Mouse (Mus musculus) right cerebral cortex, postnatal 25 days (tissue): ENCODE data around the gene 1700001P01Rik.

ENCODE experiments used
- DNase-seq: peaks from one replicate; pipeline ENCODE4 v3.0.0; 2022

Gene 1700001P01Rik

DNA sequence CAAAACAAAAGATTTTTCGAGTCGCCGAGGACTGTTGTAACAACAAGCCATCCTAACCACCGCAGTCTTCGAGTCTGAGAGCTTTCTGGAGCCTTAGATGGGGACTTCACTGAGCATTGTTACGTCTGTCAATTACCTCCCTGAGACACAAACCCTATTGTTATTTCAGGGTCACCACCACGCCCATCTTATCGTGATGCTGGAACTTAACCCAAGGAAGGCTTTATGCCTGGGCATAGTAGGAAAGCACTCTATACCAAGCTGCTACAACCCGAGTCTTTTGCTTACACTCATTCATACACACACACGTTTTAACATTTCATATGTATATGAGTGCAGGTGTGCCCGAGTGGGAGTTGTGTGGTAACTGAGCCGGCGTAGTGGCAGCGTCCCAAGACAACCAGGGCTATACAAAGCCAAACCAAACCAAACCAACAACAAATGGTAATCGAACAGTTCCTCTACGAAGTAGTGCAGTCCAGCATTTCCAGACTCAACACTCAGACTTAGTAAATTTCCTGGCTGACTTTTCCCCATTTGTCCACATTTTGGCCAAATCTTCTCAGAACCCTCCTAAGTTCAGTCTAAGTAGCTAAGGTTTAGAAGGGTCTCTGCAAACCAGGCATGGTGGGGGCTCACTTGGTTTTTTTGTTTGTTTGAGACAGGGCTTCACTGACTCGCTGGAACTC, at the start of gene 1700001P01Rik:
Gene 1700001P01Rik (minus strand): TSS at position 111 of the 689 bp plus-strand sequence.
- DNase-seq = no peak

DNA sequence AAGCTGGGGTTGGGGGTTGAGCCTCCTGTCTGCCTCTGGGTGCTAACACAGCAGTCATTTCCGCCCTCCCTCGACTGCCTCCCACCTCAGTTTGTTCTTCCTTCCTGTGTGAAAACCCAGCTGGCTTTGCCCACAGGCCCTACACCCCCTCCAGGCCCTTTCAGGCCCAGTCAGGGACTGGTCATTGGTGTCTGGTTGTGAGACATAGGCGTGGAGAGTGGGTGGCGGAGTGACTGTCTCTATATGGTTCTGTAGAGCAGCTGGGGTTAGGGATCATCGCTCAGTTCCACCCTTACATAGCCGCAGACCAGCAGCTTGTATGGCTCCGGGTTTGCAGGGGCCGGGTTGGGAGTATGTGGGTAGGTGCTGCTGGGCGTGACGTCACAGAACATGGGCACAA, 49.6 kb upstream of the 1700001P01Rik start:
- no peak for DNase-seq

DNA sequence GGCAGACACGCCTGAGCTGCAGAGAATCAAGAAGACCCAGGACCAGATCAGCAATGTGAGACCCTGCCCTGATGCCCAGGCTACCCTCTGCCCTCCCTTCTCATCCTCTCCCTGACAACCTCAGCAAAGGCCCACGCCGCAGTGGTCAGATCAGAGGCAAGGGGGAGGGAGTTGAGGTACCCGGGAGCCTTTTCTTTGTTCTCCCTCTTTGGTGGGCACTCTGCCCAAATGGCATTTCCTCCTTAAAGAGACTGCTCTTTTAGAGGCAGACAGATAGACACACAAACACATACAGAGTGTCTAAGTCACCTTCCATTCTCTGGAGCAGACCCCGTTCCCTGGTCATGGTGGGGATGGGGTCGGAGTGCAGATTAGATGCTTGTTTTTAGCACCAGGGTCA, 49.2 kb upstream of the 1700001P01Rik start:
- DNase-seq = no peak

DNA sequence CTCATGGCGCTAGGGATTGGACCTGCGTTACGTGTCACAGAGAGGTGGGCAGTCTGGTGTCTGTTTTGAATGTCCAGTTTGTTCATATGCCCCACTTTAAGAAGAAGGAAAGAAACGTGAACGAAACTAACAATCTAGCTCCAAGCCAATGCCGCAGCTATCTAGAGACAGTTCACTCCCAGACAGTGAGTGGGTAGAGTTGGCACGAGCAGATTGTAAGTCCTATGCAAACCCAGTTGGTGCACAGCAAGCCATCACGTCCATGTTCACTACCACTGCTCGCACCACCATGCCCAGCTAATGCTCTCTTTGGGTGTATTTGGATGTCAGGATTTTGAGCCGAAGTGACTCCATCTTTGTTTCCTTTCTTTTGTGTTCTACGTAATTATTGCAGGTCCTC, 48.5 kb upstream of the 1700001P01Rik start:
- no peak for DNase-seq

DNA sequence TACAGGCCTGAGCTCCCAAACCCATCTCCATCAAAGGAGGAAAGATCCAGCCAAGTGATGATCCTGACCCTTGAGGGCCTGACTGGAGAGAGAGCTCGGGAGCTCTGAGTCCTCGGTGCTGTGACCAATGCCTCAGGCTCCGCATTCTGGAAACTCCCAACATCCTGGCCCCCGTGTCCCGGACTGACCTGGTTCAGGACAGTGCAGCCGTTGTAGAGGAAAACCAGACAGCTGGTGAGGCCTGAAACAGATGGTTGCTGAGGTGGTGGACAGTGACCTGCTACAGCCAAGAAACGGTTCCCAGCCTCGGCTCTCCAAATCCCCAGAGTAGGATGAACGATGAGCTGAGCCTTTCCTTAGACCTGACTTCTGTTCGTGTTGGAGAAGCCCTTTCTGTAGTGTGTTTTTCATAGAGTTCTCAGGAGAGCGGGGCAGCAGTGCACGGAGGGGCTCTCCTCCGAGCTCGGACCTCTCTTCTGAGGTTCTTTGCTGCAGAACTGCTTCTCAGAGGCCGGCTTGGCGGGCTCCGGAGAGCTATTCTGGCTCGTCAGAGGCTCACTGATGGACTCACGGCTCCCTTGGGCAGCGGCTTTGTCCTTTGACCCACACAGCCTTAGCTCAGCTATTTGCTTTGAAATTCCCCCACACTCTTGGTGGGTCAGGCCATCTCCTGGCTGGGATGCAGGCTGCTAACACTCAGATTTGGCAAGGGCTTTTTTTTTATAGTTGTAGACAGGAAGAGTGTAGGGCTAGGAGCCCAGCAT, 47.3 kb upstream of the 1700001P01Rik start:
- DNase-seq = no peak

DNA sequence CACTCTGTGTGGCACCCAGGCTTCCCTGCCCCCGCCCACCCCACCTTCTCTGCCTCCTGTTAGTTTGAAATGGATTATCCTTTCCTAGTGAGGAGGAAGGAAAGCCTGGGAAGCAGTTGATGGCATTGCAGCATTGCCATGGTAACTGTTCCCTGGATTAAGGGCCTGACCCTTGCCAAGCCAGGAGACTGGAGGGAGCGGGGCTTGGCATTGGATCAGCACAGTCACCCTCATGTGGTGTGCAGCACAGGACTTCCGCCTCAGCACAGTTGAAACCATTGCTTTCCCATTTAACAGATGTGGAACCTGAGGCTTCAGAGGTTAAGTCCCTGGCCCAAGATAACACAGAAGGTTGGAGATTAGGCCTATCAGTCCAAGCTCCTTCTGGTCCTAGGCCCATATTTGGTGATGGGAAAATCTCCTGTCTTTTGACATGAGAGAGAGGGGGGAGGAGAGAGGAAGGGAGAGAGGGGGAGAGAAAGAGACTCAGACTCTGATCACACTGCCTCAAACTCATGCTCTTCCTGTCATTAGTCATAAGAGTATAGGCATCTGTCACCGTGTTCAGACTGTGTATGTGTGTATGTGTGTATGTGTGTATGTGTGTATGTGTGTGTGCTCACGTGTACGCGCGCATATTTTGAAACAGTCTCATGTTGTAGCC, 45.8 kb upstream of the 1700001P01Rik start:
- DNase-seq = no peak

DNA sequence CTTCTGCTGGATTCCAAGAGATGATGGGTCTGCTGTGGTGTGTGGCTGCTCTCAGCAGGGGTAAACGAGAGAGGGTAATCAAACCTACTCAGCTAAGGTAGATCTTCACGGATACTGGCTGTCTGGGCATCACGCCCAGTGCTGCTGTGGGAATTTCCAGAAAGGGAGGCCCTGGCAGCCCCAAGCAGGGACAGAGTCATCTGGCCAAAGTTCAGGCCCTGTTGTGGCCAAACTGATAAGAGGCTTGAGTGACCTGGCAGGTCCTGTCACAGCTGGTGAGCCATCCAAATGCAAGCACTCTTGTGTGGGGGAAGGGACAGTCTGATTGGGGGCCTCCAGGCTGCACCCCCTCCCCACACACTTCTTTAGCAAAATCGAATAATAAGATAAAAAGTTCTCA, 45.1 kb upstream of the 1700001P01Rik start:
- DNase-seq = no peak

DNA sequence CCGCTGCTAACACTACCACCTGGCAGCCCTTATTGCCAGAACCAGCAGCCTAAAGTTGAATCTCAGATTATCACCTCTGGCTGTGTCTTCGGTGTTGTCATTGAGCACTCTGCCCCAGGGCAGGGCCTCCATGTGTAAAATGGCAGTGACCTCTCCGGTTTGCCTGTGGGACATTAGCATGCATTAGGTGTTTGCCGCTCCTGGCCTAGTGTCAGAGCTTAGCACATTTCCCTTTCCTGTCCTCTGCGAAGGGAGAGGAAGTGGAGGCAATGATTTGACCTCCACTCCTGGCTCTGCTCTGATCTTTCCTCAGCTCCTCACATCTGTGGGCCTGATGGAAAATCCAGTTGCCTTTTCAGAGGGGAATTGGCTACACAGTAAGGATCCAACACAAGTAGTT, 44.2 kb upstream of the 1700001P01Rik start:
- no peak for DNase-seq

DNA sequence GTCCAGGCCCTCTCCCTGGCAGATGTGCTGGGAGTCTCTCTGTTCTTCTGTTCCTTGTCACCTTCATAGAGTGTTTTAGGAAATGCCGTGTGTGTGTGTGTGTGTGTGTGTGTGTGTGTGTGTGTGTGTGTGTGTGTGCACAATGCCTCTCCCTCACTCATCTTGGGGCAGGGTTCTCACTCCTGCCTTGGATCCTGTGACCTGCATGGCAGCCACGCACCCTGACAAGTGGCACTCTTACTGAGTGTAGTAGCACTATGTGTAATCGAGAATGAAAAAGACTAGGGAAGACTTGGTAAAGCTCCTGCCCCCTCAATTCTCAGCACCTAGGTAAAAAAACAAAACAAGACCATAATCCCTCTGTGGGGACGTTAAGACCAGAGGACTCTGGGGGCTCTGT, 43.4 kb upstream of the 1700001P01Rik start:
- DNase-seq = no peak

DNA sequence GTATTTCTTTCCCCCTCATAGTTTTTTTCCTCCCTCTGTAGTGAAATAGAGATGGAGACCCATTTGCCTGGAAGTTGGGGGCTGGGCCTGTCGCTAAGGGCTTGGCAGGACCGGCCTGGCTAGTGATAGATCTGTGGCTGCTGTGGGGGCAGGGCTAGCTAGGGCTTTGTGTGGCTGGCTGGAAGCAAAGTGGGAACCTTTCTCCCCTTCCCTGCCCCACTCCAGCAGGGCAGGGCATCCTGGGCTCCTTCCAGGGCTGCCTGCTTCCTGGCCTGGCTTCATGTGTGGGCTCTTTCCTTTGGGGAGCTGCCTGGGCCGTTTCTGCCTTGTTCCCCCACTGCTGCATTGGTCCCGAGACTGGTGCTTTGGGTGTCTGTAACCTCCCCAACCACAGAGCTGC, 42.9 kb upstream of the 1700001P01Rik start:
- DNase-seq = no peak

DNA sequence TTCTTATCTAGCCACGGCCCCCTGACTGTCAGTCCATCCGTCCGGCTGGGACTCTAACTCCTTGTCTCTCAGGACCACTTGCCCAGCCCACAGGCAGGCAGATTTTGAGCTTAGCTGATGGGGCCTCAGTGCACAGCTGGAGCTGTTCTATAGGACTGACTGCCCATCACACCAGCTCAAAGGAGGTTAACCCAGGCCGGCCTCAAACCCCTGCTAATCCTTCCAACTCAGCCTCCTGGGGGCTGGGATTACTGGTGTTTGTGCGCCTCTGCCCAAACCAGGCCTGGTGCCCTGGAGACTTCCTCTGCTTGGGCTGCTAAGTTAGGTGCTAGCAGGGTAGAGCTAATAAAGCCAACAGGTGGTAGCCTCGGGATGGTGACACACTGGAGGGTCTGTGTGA, 42.3 kb upstream of the 1700001P01Rik start:
- DNase-seq = no peak

DNA sequence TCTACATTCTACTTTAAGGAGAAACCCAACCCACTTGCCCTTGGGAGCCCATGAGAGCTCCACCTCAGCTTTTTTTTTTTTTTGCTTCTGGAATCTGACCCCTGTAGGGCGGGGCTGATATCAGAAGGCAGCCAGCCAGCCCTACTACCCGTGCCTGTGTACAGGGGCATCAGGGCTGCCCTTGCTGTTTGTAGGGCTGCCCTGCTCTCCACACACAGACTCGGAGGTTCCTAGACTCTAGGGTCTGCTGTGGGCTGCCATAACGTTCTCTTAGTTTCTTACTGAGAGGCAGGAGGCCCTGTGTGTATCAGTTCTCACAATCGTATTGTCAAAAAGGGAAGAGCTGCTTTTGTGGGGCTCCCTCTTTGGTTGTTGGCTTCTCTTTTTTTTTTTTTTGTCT, 41.7 kb upstream of the 1700001P01Rik start:
- no peak for DNase-seq

DNA sequence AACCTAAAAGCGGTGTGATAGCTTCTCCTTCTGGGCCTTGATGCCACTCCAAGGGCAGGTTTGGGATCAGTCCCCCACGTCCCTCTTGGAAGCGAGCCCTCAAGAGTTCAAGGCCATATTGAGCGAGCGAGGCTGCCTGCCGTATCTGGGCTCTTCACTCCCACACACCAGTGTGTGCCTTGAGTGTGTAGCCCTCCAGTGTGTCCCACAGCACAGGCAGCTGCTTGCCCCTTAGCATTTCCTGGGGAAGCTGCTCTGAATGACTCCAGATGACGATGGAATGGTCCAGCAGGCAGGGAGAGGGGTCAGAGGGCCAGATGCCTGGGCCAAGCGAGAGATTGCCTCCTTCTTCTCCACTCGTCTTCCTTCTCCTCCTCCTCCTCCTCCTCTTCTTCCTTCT, 41.2 kb upstream of the 1700001P01Rik start:
- no peak for DNase-seq

DNA sequence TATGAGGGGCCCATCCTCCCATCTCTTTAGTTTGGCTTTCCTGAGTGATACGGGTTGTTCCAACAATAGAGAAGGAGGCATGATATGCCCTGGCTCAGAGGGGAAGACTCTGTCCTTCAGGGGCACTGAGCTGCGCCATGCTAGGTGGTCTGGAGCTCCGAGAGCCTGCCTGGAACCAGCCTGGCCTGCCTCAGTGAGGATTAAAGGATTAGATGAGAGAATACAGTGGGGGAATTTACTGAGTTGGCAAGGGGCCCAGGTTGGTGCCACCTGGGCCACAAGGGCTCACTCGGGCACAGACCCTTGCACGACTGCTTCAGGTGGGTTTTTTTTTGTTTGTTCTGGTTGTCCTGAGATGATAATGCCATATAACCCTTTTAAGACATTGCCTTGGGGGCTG, 40.5 kb upstream of the 1700001P01Rik start:
- DNase-seq = no peak

DNA sequence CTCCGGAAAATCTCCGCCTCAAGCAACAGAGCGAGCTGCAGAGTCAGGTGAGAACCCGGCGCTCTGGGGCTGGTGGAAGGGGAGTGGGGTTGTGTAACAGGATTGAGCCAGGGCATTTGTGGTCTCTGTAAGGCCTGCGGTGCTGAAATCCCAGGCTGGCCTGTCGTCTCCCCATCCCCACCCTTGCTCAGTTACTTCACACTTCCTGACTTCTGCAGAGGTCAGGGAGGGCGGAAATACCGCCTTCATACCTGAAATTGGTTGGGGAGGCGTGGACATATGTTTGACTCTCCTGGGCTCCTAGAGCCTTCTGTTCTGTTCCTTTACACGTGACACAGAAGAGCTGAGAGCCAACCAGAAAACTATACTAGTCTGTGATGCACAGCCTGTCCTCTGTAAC, 40.0 kb upstream of the 1700001P01Rik start:
- no peak for DNase-seq

DNA sequence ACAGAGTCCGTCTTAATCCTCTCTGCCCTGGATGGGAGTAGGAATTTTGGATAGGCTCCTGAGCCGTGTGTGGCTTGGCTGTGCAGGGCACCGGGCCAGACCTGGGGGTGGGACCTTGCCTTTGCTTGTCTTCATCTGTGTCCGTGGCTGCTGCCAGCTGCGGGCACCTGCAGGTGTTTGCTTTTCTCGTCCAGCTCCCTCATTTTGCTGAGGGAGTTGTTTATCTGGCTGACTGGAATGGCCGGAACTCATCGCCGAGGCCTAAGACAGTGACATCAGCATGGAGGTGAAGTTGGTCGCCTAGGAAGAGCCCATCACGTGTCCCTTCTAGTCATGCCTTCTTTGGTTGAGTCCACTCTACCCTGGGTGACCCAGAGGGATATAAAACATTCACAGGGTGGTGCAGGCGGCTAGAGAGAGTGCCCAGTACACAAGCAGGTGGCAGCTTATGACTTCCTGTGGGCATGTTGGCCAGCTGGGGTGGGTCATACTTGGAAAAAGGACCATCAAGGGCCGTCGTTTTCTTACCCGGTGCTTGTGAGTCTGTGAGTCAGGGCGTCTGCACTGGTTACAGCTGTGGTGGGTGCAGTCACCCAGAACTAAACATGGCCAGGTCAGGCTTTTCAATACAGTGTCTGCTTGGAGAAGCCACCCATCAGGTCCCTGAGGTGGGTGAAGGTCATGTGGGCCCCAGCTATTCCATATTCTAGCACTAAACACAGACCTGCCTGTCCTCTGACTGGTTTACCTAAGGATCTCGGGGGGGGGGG, 38.2 kb upstream of the 1700001P01Rik start:
- DNase-seq = no peak

DNA sequence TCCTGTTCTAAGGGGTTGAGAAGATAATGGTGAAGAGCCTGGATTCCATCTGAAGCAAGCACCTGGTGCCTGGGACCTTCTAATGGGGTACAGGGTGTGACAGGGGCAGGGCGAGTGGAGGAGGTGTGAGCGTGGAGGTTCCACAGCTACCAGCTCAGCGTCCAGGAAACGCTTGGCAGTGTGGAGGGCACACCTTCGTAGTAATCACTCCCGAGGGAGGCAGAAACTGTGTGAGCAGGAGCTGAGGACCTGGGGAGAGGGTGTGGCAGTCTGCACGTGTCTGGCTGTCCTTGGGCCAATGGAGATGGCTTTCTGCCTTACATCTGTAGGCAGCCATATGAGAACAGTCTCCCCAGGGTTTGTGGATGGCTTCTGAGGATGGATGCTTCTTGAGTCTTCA, 37.4 kb upstream of the 1700001P01Rik start:
- no peak for DNase-seq

DNA sequence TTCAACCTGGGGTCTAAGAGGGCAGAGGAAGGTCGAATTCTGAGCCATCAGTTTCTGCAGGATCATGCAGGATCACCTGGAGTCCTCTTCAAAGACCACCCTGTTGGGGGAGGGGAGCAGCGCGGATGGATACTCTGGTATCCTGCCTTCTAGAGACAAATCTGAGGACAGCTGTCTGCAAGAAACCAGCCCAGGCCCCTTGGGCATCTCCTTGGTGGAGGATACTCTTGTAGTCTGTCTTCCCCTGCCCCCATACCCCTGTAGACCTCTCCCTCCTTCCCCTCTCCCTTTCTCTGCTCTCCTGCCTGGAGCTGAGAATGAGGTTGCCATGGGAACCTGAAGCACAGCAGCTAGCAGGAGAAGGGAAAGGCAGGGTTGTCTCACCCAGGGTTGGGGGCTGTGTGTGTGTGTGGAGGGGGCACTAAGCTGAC, 36.8 kb upstream of the 1700001P01Rik start:
- DNase-seq = no peak

DNA sequence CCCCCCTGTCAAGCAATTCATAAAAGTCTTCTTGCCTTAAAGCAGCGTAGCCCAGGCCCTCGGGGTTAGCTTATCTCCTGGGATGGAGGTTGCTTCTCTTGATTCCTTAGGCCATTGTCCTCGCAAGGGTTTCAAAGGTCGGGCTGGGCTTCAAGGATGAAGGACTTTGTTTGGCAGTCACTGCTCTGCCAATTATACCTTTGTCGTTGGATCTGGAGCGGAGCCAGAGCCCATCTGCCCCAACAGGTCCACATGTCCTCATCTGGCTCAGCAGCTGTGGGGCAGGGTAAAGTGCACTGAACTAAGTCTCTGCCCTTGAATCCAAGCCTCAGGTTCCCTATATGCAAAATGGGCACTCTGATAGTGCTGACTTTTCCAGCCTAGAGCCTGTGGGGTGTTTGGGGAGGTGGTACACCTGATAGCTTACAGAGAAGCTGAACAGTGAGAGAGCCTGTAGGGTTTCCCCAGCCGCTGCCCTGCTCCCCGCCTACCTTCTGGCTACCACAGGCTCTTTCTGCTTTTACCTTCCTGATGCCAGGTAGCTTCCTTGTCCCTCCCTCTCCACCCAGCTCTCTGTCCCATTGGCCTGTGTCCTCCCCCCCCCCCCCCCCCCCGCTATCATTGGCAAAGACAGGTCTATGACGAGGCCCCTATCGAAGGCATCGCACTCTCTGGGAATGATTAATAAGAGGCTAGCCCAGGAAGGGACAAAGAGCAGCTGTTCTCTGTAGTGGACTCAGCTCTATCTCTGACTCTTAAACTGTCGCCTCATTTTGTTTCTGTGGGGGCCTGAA, 36.0 kb upstream of the 1700001P01Rik start:
- no peak for DNase-seq

DNA sequence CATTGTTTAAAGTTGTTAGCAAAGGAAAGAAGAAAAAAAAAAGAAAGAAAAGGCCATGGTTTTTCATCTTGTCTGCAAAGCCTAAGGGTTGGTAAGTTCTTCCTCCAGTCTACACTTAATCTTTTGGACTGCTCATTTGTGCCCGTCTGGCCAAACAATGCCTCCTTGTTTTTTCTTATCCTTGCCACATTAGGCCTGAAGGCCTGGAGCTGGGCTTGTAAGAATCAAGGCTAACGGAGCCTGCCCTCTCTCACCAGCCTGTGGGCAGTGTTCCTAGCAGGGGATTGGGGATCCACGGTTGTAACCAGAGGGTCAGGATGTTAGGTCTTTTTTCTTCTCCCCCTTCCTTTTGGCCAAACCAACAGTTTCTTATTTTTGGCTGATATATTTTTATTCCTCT, 35.3 kb upstream of the 1700001P01Rik start:
- DNase-seq = no peak

DNA sequence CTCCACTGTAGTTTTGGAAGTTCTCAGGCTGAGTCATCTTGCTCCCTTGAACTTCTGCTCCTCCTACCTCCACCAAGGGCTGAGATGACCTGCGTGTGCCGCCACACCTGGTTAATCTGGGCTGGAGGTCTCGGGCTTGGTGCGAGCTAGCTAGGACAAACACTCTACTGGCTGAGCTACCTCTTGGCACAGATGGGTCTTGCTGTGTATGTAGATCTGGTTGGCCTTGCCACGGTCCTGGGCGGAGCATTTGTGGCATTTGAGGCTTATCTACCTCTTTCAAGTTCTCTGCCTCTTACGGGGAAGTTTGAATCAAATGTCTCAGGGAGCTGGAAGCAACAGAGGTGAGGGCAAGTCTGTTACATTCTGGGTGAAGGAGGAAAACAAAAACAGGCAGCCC, 34.6 kb upstream of the 1700001P01Rik start:
- DNase-seq = no peak
